Mouse (Mus musculus) liver, embryonic 12.5 days (tissue): Measurements from ENCODE around the gene Gnat3. TPM values are rescaled to one million over a fixed set of nuclear protein-coding genes. Genes with fewer than 3 reads are reported as not detected.
A peak's percentile ranks its signal among the peaks of the same experiment; 100 is the strongest.

Source experiments
- ATAC-seq: fragments of 200-750 bp; cut with Nextera tagmentation; 2 replicates; pipeline ENCODE4 v1.8.0; 2017; ENCODE audit warnings: moderate number of reproducible peaks, mild to moderate bottlenecking, moderate library complexity
- H3K27ac ChIP-seq: fragments of 300-500 bp; sonication (generic); 2 replicates; pipeline ENCODE4 v1.5.1; 2016; ENCODE audit warnings: mild to moderate bottlenecking
- H3K27me3 ChIP-seq: fragments of 300-500 bp; sonication (generic); replicated peaks from 2 replicates; pipeline ENCODE4 v1.6.1; 2016; ENCODE audit warnings: mild to moderate bottlenecking, moderate library complexity
- H3K36me3 ChIP-seq: fragments of 300-500 bp; sonication (generic); 2 replicates; pipeline ENCODE4 v1.6.1; 2016; ENCODE audit warnings: mild to moderate bottlenecking, moderate library complexity
- H3K4me1 ChIP-seq: fragments of 300-500 bp; sonication (generic); 2 replicates; pipeline ENCODE4 v1.6.1; 2016
- H3K4me2 ChIP-seq: fragments of 300-500 bp; sonication (generic); 2 replicates; pipeline ENCODE4 v1.6.1; 2016; ENCODE audit warnings: mild to moderate bottlenecking, moderate library complexity
- H3K4me3 ChIP-seq: fragments of 300-500 bp; sonication (generic); 2 replicates; pipeline ENCODE4 v1.5.1; 2016; ENCODE audit warnings: mild to moderate bottlenecking, moderate library complexity
- H3K9ac ChIP-seq: fragments of 300-500 bp; sonication (generic); 2 replicates; pipeline ENCODE4 v1.6.1; 2016; ENCODE audit warnings: mild to moderate bottlenecking, moderate library complexity
- H3K9me3 ChIP-seq: fragments of 300-500 bp; sonication (generic); replicated peaks from 2 replicates; pipeline ENCODE4 v1.6.1; 2016; ENCODE audit warnings: mild to moderate bottlenecking, moderate library complexity
- WGBS: fragments of 180-500 bp; shearing (Covaris S2); methylation state at CpG from one replicate; pipeline ENCODE4 v1.1.7; 2016; ENCODE audit not compliant: insufficient replicate concordance; 5-methylcytosine and 5-hydroxymethylcytosine counted together
- polyA plus RNA-seq: library from polyadenylated mRNA; unstranded; fragments of >200 nt; fragmentation: Nextera tagmentation; extraction: Ambion mirVana; gene quantifications from 2 replicates; pipeline ENCODE4 v1.2.1, GENCODE M21; 2016

Gnat3 gene
- polyA plus RNA-seq, 1 experiment from 2014 or later: not detected

- WGBS: 15% methylated on average over 2 of the region's 2 CpGs
- no peak for ATAC-seq
- Histone ChIP-seq H3K4me3 (no peak overlapping the region), H3K4me2 (no peak overlapping the region), H3K36me3 (no peaks in the 10 kb centered on the region), H3K27me3 (no peaks in the 10 kb centered on the region), H3K9me3 (no peaks in the 10 kb centered on the region), H3K27ac (no peak overlapping the region), H3K9ac (no peak overlapping the region), H3K4me1 (no peaks in the 10 kb centered on the region)
These were observed 50.8 kb downstream of the Gnat3 start for GRCm38 (mm10) chr5:18013196-18013595.

- Histone ChIP-seq H3K4me1 (no peaks in the 10 kb centered on the region), H3K36me3 (no peaks in the 10 kb centered on the region), H3K4me3 (no peak overlapping the region), H3K9ac (no peak overlapping the region), H3K4me2 (no peak overlapping the region), H3K27me3 (no peaks in the 10 kb centered on the region), H3K27ac (no peak overlapping the region), H3K9me3 (no peaks in the 10 kb centered on the region)
- no peak for ATAC-seq
- 55% methylated on average over 4 of the region's 4 CpGs for WGBS
These were observed 52.0 kb downstream of the Gnat3 start for GRCm38 (mm10) chr5:18014209-18014829.

- H3K36me3 ChIP-seq: no peaks in the 10 kb centered on the region
These were observed 61.0 kb downstream of the Gnat3 start for GRCm38 (mm10) chr5:18023347-18023746.

GRCm38 (mm10) chr5:18027531-18027930 is 65.2 kb downstream of the Gnat3 start:
- H3K4me1 ChIP-seq: no peaks in the 10 kb centered on the region
- H3K4me3 ChIP-seq: no peak overlapping the region
- H3K27me3 ChIP-seq: no peaks in the 10 kb centered on the region
- H3K27ac ChIP-seq: no peak overlapping the region
- ATAC-seq: no peak
- no peaks in the 10 kb centered on the region for H3K9me3 ChIP-seq
- H3K9ac ChIP-seq: no peak overlapping the region
- WGBS: 67% methylated on average over 3 of the region's 3 CpGs
- no peaks in the 10 kb centered on the region for H3K36me3 ChIP-seq
- H3K4me2 ChIP-seq: no peak overlapping the region

More at GRCm38 (mm10) chr5:18023347-18023746, 61.0 kb downstream of the Gnat3 start:
- no peak for ATAC-seq
- H3K9me3 ChIP-seq: no peaks in the 10 kb centered on the region
- no peak overlapping the region for H3K4me3 ChIP-seq
- H3K9ac ChIP-seq: no peak overlapping the region
- H3K4me2 ChIP-seq: no peak overlapping the region
- H3K4me1 ChIP-seq: no peaks in the 10 kb centered on the region
- no peak overlapping the region for H3K27ac ChIP-seq
- no peaks in the 10 kb centered on the region for H3K27me3 ChIP-seq

GRCm38 (mm10) chr5:18035848-18036638 is 73.7 kb downstream of the Gnat3 start:
- ATAC-seq: peak; percentile 60; the same call in 1 of the 2 replicates
- Histone ChIP-seq H3K4me1 (no peaks in the 10 kb centered on the region), H3K36me3 (no peaks in the 10 kb centered on the region), H3K27ac (no peak overlapping the region), H3K9ac (no peak overlapping the region), H3K27me3 (no peaks in the 10 kb centered on the region), H3K4me3 (no peak overlapping the region), H3K4me2 (no peak overlapping the region), H3K9me3 (no peaks in the 10 kb centered on the region)
- 47% methylated on average over 14 of the region's 14 CpGs for WGBS

GRCm38 (mm10) chr5:18043022-18043421 is 80.7 kb downstream of the Gnat3 start:
- Histone ChIP-seq H3K27ac (no peak overlapping the region), H3K4me3 (no peak overlapping the region), H3K27me3 (no peaks in the 10 kb centered on the region), H3K4me2 (no peak overlapping the region), H3K4me1 (no peaks in the 10 kb centered on the region), H3K36me3 (no peaks in the 10 kb centered on the region), H3K9ac (no peak overlapping the region), H3K9me3 (no peaks in the 10 kb centered on the region)
- ATAC-seq: no peak
- WGBS: 6% methylated on average over 2 of the region's 2 CpGs

- no peak overlapping the region for H3K27ac ChIP-seq
- no peaks in the 10 kb centered on the region for H3K9me3 ChIP-seq
- no peaks in the 10 kb centered on the region for H3K4me1 ChIP-seq
- no peak overlapping the region for H3K9ac ChIP-seq
- no peak overlapping the region for H3K4me3 ChIP-seq
- no peaks in the 10 kb centered on the region for H3K27me3 ChIP-seq
- H3K4me2 ChIP-seq: no peak overlapping the region
- WGBS: 50% methylated on average over 1 of the region's 1 CpGs
- ATAC-seq: no peak
- no peaks in the 10 kb centered on the region for H3K36me3 ChIP-seq
These were observed 86.5 kb downstream of the Gnat3 start for GRCm38 (mm10) chr5:18048841-18049240.

- 51% methylated on average over 2 of the region's 2 CpGs for WGBS
- H3K9me3 ChIP-seq: no peaks in the 10 kb centered on the region
- H3K9ac ChIP-seq: no peak overlapping the region
- H3K36me3 ChIP-seq: no peaks in the 10 kb centered on the region
- H3K4me1 ChIP-seq: no peaks in the 10 kb centered on the region
- no peak for ATAC-seq
- H3K27ac ChIP-seq: no peak overlapping the region
- H3K27me3 ChIP-seq: no peaks in the 10 kb centered on the region
- no peak overlapping the region for H3K4me2 ChIP-seq
- H3K4me3 ChIP-seq: no peak overlapping the region
These were observed 93.0 kb downstream of the Gnat3 start for GRCm38 (mm10) chr5:18055323-18055722.

Other genes with a start within 250 kb of the Gnat3 start
- 10.3 and 11.0 TPM in 2 replicates for gene Cd36, start 73.7 kb upstream of the Gnat3 start, polyA plus RNA-seq